Mouse (Mus musculus) CH12.LX (cell line): ENCODE results near the gene Rabac1.

ENCODE experiments used
- CTCF ChIP-seq, 2 experiments: IDR thresholded peaks in 1 of 2; conservative IDR thresholded peaks in 1 of 2; 2 replicates each; pipeline ENCODE4 v1.5.1; 2011 to 2012; ENCODE audit warnings: low read depth in 2 of 2, low read length in 2 of 2, improper control_type of control experiment in 1 of 2, inconsistent platforms in 1 of 2, mild to moderate bottlenecking in 1 of 2, moderate library complexity in 1 of 2
- EP300 ChIP-seq: IDR thresholded peaks from 2 replicates; pipeline ENCODE4 v1.6.1; 2011; ENCODE audit warnings: low read length, improper control_type of control experiment
- JUND ChIP-seq: conservative IDR thresholded peaks from 2 replicates; pipeline ENCODE4 v1.6.1; 2011; ENCODE audit warnings: low read depth, low read length, improper control_type of control experiment
- MAFK ChIP-seq: IDR thresholded peaks from 2 replicates; pipeline ENCODE4 v1.6.1; 2011; ENCODE audit warnings: low read length, improper control_type of control experiment; ENCODE audit not compliant: insufficient replicate concordance
- MAX ChIP-seq: IDR thresholded peaks from 2 replicates; pipeline ENCODE4 v1.6.1; 2011; ENCODE audit warnings: low read length, improper control_type of control experiment
- NELFE ChIP-seq: IDR thresholded peaks from 2 replicates; pipeline ENCODE4 v1.6.1; 2011; ENCODE audit warnings: low read depth, low read length, improper control_type of control experiment
- POLR2A ChIP-seq: IDR thresholded peaks from 2 replicates; pipeline ENCODE4 v1.6.1; 2011; ENCODE audit warnings: low read depth, mild to moderate bottlenecking, improper control_type of control experiment, low read length
- TCF12 ChIP-seq: IDR thresholded peaks from 2 replicates; pipeline ENCODE4 v1.6.1; 2014; ENCODE audit warnings: low read depth, mild to moderate bottlenecking, inconsistent platforms, low read length, improper control_type of control experiment
- USF2 ChIP-seq: conservative IDR thresholded peaks from 2 replicates; pipeline ENCODE4 v1.6.1; 2011; ENCODE audit warnings: low read depth, low read length, improper control_type of control experiment
- ZKSCAN1 ChIP-seq: IDR thresholded peaks from 2 replicates; pipeline ENCODE4 v1.6.1; 2012; ENCODE audit warnings: low read depth, inconsistent platforms, low read length, improper control_type of control experiment, borderline replicate concordance

DNA sequence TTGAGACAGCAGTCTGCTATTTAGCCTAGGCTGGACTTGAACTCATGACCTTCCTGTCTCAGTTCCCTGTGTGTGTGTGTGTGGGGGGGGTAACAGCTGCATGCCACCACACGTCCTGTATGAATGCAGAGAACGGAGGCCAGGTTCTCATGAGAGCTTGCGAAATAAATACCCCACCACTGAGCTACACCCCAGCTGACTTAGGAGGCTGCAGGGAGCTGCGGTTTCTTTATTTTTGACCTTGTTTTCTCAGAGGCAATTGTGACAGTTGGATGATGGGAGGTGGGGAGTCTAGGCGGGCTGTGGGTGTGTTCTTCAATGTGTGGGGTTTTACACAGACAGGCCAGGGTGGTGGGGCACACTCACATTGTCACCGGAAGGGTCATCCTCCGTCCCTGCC is 27.7 kb upstream of the Rabac1 start:
- TF ChIP-seq CTCF (conservative IDR thresholded peaks at IDR 0.05 in 1 of 2, IDR thresholded peaks at IDR 0.05 in 1 of 2; ENCODE audit: low read depth in 2 of 2, low read length in 2 of 2) (no peak), TCF12 (no peak), NELFE (no peak), MAX (no peak), POLR2A (no peak), JUND (no peak), EP300 (no peak), MAFK (no peak), ZKSCAN1 (no peak), USF2 (no peak)
